Mouse (Mus musculus): Measurements from ENCODE around the gene Apol10b. TPM values are rescaled to one million over a fixed set of nuclear protein-coding genes. Genes with fewer than 3 reads are reported as not detected.
"Not testable (repeated sequence)": the region's sequence is repeated elsewhere in the genome, so short reads cannot be mapped to it uniquely, and the experiment has no call there.

Gene Apol10b
- 0.10 TPM in 1 of 2 replicates, not detected in the other for polyA plus RNA-seq (2015; fragmentation: Nextera tagmentation; extraction: Ambion mirVana)

GRCm38 (mm10) chr15:77595961-77596360 is at the start of gene Apol10b:
Gene Apol10b, minus strand, starts transcription at chr15:77596125.
- 64% methylated on average over 5 of the region's 5 CpGs for WGBS
- no peak for ATAC-seq
- no peak within 1 kb of the TSS for H3K4me3 ChIP-seq (ENCODE audit: low read depth, low read length)
- no peaks in the 10 kb centered on the region for H3K9me3 ChIP-seq (replicated peaks; ENCODE audit: control insufficient read depth, low read length, poor library complexity, severe bottlenecking)
- H3K36me3 ChIP-seq (ENCODE audit: control insufficient read depth, insufficient read depth, low read length) = no peaks in the 10 kb centered on the region
- H3K27ac ChIP-seq (ENCODE audit: low read length) = no peak within 1 kb of the TSS
- no peaks in the 10 kb centered on the region for H3K27me3 ChIP-seq (ENCODE audit: control insufficient read depth, insufficient read depth, low read depth, low read length)
- no peaks in the 10 kb centered on the region for H3K4me1 ChIP-seq (ENCODE audit: control insufficient read depth, insufficient read depth, low read length)
- H3K4me2 ChIP-seq (ENCODE audit: low read length) = no peak within 1 kb of the TSS
- H3K9ac ChIP-seq (ENCODE audit: low read depth, low read length) = no peak within 1 kb of the TSS

- H3K4me1 ChIP-seq (ENCODE audit: control insufficient read depth, insufficient read depth, low read length); H3K36me3 ChIP-seq (ENCODE audit: control insufficient read depth, insufficient read depth, low read length); H3K4me2 ChIP-seq (ENCODE audit: low read length); H3K9ac ChIP-seq (ENCODE audit: low read depth, low read length); ATAC-seq; H3K9me3 ChIP-seq (replicated peaks; ENCODE audit: control insufficient read depth, low read length, poor library complexity, severe bottlenecking); H3K27me3 ChIP-seq (ENCODE audit: control insufficient read depth, insufficient read depth, low read depth, low read length); H3K27ac ChIP-seq (ENCODE audit: low read length); H3K4me3 ChIP-seq (ENCODE audit: low read depth, low read length): not testable (repeated sequence)
- WGBS = 79% methylated on average over 2 of the region's 2 CpGs
Measured at GRCm38 (mm10) chr15:77643176-77643575, 47.3 kb upstream of the Apol10b start, which contains the start of gene Apol11b. Gene Apol11b, minus strand, starts transcription at chr15:77643286.

GRCm38 (mm10) chr15:77629822-77630221 is 33.9 kb upstream of the Apol10b start:
- WGBS = 85% methylated on average over 3 of the region's 3 CpGs

GRCm38 (mm10) chr15:77628647-77629046 is 32.7 kb upstream of the Apol10b start:
- H3K9me3 ChIP-seq (replicated peaks; ENCODE audit: control insufficient read depth, low read length, poor library complexity, severe bottlenecking); H3K4me3 ChIP-seq (ENCODE audit: low read depth, low read length); H3K36me3 ChIP-seq (ENCODE audit: control insufficient read depth, insufficient read depth, low read length); H3K4me1 ChIP-seq (ENCODE audit: control insufficient read depth, insufficient read depth, low read length); H3K4me2 ChIP-seq (ENCODE audit: low read length); H3K27me3 ChIP-seq (ENCODE audit: control insufficient read depth, insufficient read depth, low read depth, low read length); H3K9ac ChIP-seq (ENCODE audit: low read depth, low read length); ATAC-seq; H3K27ac ChIP-seq (ENCODE audit: low read length): not testable (repeated sequence)
- 67% methylated on average over 9 of the region's 9 CpGs for WGBS

More at GRCm38 (mm10) chr15:77629822-77630221, 33.9 kb upstream of the Apol10b start:
- H3K4me3 ChIP-seq (ENCODE audit: low read depth, low read length); H3K27me3 ChIP-seq (ENCODE audit: control insufficient read depth, insufficient read depth, low read depth, low read length); H3K4me2 ChIP-seq (ENCODE audit: low read length); H3K27ac ChIP-seq (ENCODE audit: low read length); ATAC-seq; H3K9me3 ChIP-seq (replicated peaks; ENCODE audit: control insufficient read depth, low read length, poor library complexity, severe bottlenecking); H3K36me3 ChIP-seq (ENCODE audit: control insufficient read depth, insufficient read depth, low read length); H3K9ac ChIP-seq (ENCODE audit: low read depth, low read length); H3K4me1 ChIP-seq (ENCODE audit: control insufficient read depth, insufficient read depth, low read length): not testable (repeated sequence)

- ATAC-seq; H3K9me3 ChIP-seq (replicated peaks; ENCODE audit: control insufficient read depth, low read length, poor library complexity, severe bottlenecking); H3K4me1 ChIP-seq (ENCODE audit: control insufficient read depth, insufficient read depth, low read length); H3K4me2 ChIP-seq (ENCODE audit: low read length); H3K27me3 ChIP-seq (ENCODE audit: control insufficient read depth, insufficient read depth, low read depth, low read length); H3K4me3 ChIP-seq (ENCODE audit: low read depth, low read length); H3K27ac ChIP-seq (ENCODE audit: low read length); H3K9ac ChIP-seq (ENCODE audit: low read depth, low read length); H3K36me3 ChIP-seq (ENCODE audit: control insufficient read depth, insufficient read depth, low read length): not testable (repeated sequence)
- 86% methylated on average over 4 of the region's 4 CpGs for WGBS
Measured at GRCm38 (mm10) chr15:77626471-77626870, 30.5 kb upstream of the Apol10b start.

- 88% methylated on average over 1 of the region's 1 CpGs for WGBS
- Histone ChIP-seq H3K9ac (ENCODE audit: low read depth, low read length) (no peak overlapping the region), H3K36me3 (ENCODE audit: control insufficient read depth, insufficient read depth, low read length) (no peaks in the 10 kb centered on the region), H3K4me1 (ENCODE audit: control insufficient read depth, insufficient read depth, low read length) (no peaks in the 10 kb centered on the region), H3K4me3 (ENCODE audit: low read depth, low read length) (no peak overlapping the region), H3K4me2 (ENCODE audit: low read length) (no peak overlapping the region), H3K9me3 (replicated peaks; ENCODE audit: control insufficient read depth, low read length, poor library complexity, severe bottlenecking) (no peaks in the 10 kb centered on the region), H3K27ac (ENCODE audit: low read length) (no peak overlapping the region), H3K27me3 (ENCODE audit: control insufficient read depth, insufficient read depth, low read depth, low read length) (no peaks in the 10 kb centered on the region)
- no peak for ATAC-seq
Measured at GRCm38 (mm10) chr15:77624710-77625109, 28.8 kb upstream of the Apol10b start.

GRCm38 (mm10) chr15:77606069-77606468 is 10.1 kb upstream of the Apol10b start:
- Histone ChIP-seq H3K4me3 (ENCODE audit: low read depth, low read length) (no peak overlapping the region), H3K27ac (ENCODE audit: low read length) (no peak overlapping the region), H3K4me1 (ENCODE audit: control insufficient read depth, insufficient read depth, low read length) (no peaks in the 10 kb centered on the region), H3K4me2 (ENCODE audit: low read length) (no peak overlapping the region), H3K36me3 (ENCODE audit: control insufficient read depth, insufficient read depth, low read length) (no peaks in the 10 kb centered on the region), H3K27me3 (ENCODE audit: control insufficient read depth, insufficient read depth, low read depth, low read length) (no peaks in the 10 kb centered on the region), H3K9me3 (replicated peaks; ENCODE audit: control insufficient read depth, low read length, poor library complexity, severe bottlenecking) (no peaks in the 10 kb centered on the region), H3K9ac (ENCODE audit: low read depth, low read length) (no peak overlapping the region)
- WGBS = 97% methylated on average over 3 of the region's 3 CpGs
- no peak for ATAC-seq

GRCm38 (mm10) chr15:77598958-77599357 is 3.0 kb upstream of the Apol10b start, which contains the start of gene Gm36245:
Gene Gm36245, plus strand, starts transcription at chr15:77599258.
- 72% methylated on average over 1 of the region's 1 CpGs for WGBS
- H3K27me3 ChIP-seq (ENCODE audit: control insufficient read depth, insufficient read depth, low read depth, low read length) = no peaks in the 10 kb centered on the region
- no peak for ATAC-seq

GRCm38 (mm10) chr15:77598429-77598828 is 2.5 kb upstream of the Apol10b start:
- 85% methylated on average over 3 of the region's 3 CpGs for WGBS

More at GRCm38 (mm10) chr15:77598958-77599357, 3.0 kb upstream of the Apol10b start, which contains the start of gene Gm36245:
- no peaks in the 10 kb centered on the region for H3K4me1 ChIP-seq (ENCODE audit: control insufficient read depth, insufficient read depth, low read length)
- no peak within 1 kb of the TSS for H3K9ac ChIP-seq (ENCODE audit: low read depth, low read length)
- no peak within 1 kb of the TSS for H3K4me3 ChIP-seq (ENCODE audit: low read depth, low read length)
- H3K9me3 ChIP-seq (replicated peaks; ENCODE audit: control insufficient read depth, low read length, poor library complexity, severe bottlenecking) = no peaks in the 10 kb centered on the region
- no peak within 1 kb of the TSS for H3K4me2 ChIP-seq (ENCODE audit: low read length)
- H3K27ac ChIP-seq (ENCODE audit: low read length) = no peak within 1 kb of the TSS
- H3K36me3 ChIP-seq (ENCODE audit: control insufficient read depth, insufficient read depth, low read length) = no peaks in the 10 kb centered on the region

More at GRCm38 (mm10) chr15:77598429-77598828, 2.5 kb upstream of the Apol10b start:
- Histone ChIP-seq H3K36me3 (ENCODE audit: control insufficient read depth, insufficient read depth, low read length) (no peaks in the 10 kb centered on the region), H3K27me3 (ENCODE audit: control insufficient read depth, insufficient read depth, low read depth, low read length) (no peaks in the 10 kb centered on the region), H3K27ac (ENCODE audit: low read length) (no peak overlapping the region), H3K4me2 (ENCODE audit: low read length) (no peak overlapping the region), H3K9ac (ENCODE audit: low read depth, low read length) (no peak overlapping the region), H3K9me3 (replicated peaks; ENCODE audit: control insufficient read depth, low read length, poor library complexity, severe bottlenecking) (no peaks in the 10 kb centered on the region), H3K4me3 (ENCODE audit: low read depth, low read length) (no peak overlapping the region), H3K4me1 (ENCODE audit: control insufficient read depth, insufficient read depth, low read length) (no peaks in the 10 kb centered on the region)
- no peak for ATAC-seq

Measured in midbrain, embryonic 16.5 days (tissue).